Mouse (Mus musculus): ENCODE data around the gene Cyp2d11. TPM values are rescaled to one million over a fixed set of nuclear protein-coding genes. Genes with fewer than 3 reads are reported as not detected.
"Not testable (repeated sequence)": the region's sequence is repeated elsewhere in the genome, so short reads cannot be mapped to it uniquely, and the experiment has no call there.

Cyp2d11 gene
- polyA plus RNA-seq (2016; fragmentation: Nextera tagmentation; extraction: Ambion mirVana) = not detected in 2 replicates

- not testable (repeated sequence) for H3K4me3 ChIP-seq; DNase-seq (ENCODE audit: low spot score); H3K27ac ChIP-seq; H3K36me3 ChIP-seq; H3K27me3 ChIP-seq (ENCODE audit: low read depth, poor library complexity, severe bottlenecking); H3K9me3 ChIP-seq (replicated peaks); H3K4me1 ChIP-seq
- 77% methylated on average over 2 of the region's 2 CpGs for WGBS
Observed at GRCm38 (mm10) chr15:82393922-82394321, at the start of gene Cyp2d11. Gene Cyp2d11 (minus strand): TSS chr15:82394022.

- Histone ChIP-seq H3K36me3 (no peaks in the 10 kb centered on the region), H3K4me3 (no peak overlapping the region), H3K9me3 (replicated peaks) (peaks cover 3% of the 10 kb centered on the region; the same call in 1 of the 2 replicates), H3K27ac (no peak overlapping the region), H3K4me1 (no peaks in the 10 kb centered on the region), H3K27me3 (ENCODE audit: low read depth, poor library complexity, severe bottlenecking) (no peaks in the 10 kb centered on the region)
- DNase-seq (ENCODE audit: low spot score) = no peak
- 74% methylated on average over 5 of the region's 5 CpGs for WGBS
Observed at GRCm38 (mm10) chr15:82437975-82438617, 44.3 kb upstream of the Cyp2d11 start.

DNA sequence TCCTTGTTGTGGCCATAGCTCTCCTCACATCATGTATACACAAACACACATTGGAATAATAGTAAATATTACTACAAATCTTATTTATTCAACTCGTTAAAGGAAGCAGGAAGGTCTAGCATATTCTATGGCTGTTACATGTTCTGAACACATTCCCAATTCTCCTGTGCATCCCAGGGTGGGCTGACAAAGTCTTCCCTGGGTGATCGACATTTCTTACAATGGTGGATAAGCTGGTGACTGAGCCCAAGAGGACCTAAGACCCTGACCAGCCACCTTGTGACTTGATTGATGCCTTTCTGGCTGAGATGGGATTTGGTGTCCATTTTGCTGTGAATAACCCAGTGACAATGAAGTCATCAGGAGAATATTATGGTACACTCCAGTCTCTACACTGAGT is 41.8 kb upstream of the Cyp2d11 start:
- DNase-seq (ENCODE audit: low spot score) = no peak
- no peaks in the 10 kb centered on the region for H3K27me3 ChIP-seq (ENCODE audit: low read depth, poor library complexity, severe bottlenecking)
- no peaks in the 10 kb centered on the region for H3K36me3 ChIP-seq
- H3K9me3 ChIP-seq (replicated peaks) = peaks cover 3% of the 10 kb centered on the region; the same call in 1 of the 2 replicates
- no peak overlapping the region for H3K4me3 ChIP-seq
- no peaks in the 10 kb centered on the region for H3K4me1 ChIP-seq
- H3K27ac ChIP-seq = no peak overlapping the region
- 92% methylated on average over 2 of the region's 2 CpGs for WGBS

DNA sequence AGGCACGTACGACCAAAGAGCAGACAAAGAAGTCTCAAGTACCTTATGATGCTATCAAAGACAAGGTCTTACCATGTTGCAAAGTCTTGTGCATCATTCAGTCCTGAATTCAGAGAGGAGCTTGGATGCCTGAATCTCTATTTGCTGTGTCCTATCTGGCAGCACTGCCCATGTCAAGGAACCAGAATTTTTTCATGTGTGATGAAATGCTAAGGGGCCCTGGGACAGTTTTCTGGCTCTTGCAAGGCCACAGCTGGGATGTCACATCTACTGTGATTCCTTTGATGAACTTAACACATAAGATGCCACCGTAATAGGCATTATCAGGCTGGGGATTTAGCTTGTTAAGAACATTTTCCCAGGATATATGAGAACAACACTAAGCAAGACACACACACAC is 41.2 kb upstream of the Cyp2d11 start:
- H3K4me3 ChIP-seq = no peak overlapping the region
- no peaks in the 10 kb centered on the region for H3K36me3 ChIP-seq
- no peak for DNase-seq (ENCODE audit: low spot score)
- no peak overlapping the region for H3K27ac ChIP-seq
- no peaks in the 10 kb centered on the region for H3K27me3 ChIP-seq (ENCODE audit: low read depth, poor library complexity, severe bottlenecking)
- peaks cover 3% of the 10 kb centered on the region; the same call in 1 of the 2 replicates for H3K9me3 ChIP-seq (replicated peaks)
- 90% methylated on average over 3 of the region's 3 CpGs for WGBS
- H3K4me1 ChIP-seq = no peaks in the 10 kb centered on the region

DNA sequence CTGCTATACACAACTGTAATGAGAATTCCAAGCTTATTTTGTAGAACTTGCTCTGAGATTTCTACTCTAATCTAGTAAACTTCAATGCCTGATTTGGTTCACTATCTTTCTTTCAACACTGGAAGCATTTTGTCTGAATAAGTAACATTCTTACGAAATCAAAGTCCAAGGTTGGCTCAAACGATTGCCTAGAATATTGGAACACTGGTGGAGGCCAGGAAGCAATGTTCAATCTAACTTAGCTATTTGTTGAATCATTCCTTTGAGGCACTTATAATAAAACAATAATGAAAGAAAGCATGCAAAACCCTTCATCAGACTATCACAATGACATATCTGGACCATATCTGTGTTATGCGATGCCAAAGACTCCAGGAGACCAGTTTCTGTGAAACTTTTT is 40.7 kb upstream of the Cyp2d11 start:
- H3K27ac ChIP-seq = no peak overlapping the region
- peaks cover 3% of the 10 kb centered on the region; the same call in 1 of the 2 replicates for H3K9me3 ChIP-seq (replicated peaks)
- no peaks in the 10 kb centered on the region for H3K27me3 ChIP-seq (ENCODE audit: low read depth, poor library complexity, severe bottlenecking)
- no peaks in the 10 kb centered on the region for H3K4me1 ChIP-seq
- 93% methylated on average over 3 of the region's 3 CpGs for WGBS
- no peaks in the 10 kb centered on the region for H3K36me3 ChIP-seq
- H3K4me3 ChIP-seq = no peak overlapping the region
- no peak for DNase-seq (ENCODE audit: low spot score)

- no peaks in the 10 kb centered on the region for H3K4me1 ChIP-seq
- H3K36me3 ChIP-seq = no peaks in the 10 kb centered on the region
- H3K27ac ChIP-seq = no peak overlapping the region
- H3K4me3 ChIP-seq = no peak overlapping the region
- 97% methylated on average over 3 of the region's 3 CpGs for WGBS
- DNase-seq (ENCODE audit: low spot score) = no peak
- H3K27me3 ChIP-seq (ENCODE audit: low read depth, poor library complexity, severe bottlenecking) = no peaks in the 10 kb centered on the region
- H3K9me3 ChIP-seq (replicated peaks) = peaks cover 3% of the 10 kb centered on the region; the same call in 1 of the 2 replicates
Observed at GRCm38 (mm10) chr15:82433621-82434020, 39.8 kb upstream of the Cyp2d11 start.

DNA sequence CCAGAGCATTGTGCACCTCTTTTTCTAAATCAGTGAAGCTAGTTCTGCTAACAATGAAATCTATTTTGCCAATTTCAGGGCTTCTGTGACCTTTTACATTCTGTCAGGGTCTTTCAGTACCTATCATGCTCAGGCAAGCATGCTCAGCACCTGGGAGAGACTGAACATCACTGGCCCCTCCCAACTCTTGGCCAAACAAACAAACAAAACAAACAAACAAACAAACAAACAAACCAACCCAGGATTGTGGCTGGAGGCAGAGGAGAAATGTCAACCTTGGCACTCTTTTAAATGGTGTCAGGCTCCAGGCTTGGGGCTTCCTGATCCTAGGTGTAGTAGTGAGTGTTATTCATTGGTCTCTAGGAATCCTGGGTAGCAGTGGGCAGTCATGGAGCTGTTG is 39.3 kb upstream of the Cyp2d11 start, which contains the start of gene Cyp2d9:
Gene Cyp2d9 (plus strand): TSS at position 301 of the 400 bp plus-strand sequence.
- H3K27ac ChIP-seq = no peak within 1 kb of the TSS
- H3K9me3 ChIP-seq (replicated peaks) = peaks cover 3% of the 10 kb centered on the region; the same call in 1 of the 2 replicates
- no peaks in the 10 kb centered on the region for H3K4me1 ChIP-seq
- no peak within 1 kb of the TSS for H3K4me3 ChIP-seq
- no peaks in the 10 kb centered on the region for H3K27me3 ChIP-seq (ENCODE audit: low read depth, poor library complexity, severe bottlenecking)
- no peaks in the 10 kb centered on the region for H3K36me3 ChIP-seq
- no peak for DNase-seq (ENCODE audit: low spot score)

DNA sequence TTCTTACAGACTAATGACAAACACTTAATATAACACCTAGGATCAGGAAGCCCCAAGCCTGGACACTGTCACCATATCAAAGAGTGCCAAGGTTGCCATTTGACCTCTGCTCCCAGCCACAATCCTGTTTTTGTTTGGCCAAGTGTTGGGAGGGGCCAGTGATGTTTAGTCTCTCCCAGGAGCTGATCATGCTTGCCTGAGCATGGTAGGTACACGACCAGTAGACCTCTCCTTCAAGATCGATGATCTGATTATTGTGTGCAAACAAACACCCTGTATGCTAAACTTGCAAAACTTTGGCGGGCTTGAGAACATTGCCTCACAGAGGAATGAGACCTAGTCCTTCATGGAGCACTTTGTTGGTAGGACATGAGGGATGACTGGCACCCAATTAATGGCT is 29.6 kb upstream of the Cyp2d11 start:
- 84% methylated on average over 3 of the region's 3 CpGs for WGBS
- H3K27ac ChIP-seq = no peak overlapping the region
- H3K4me1 ChIP-seq = no peaks in the 10 kb centered on the region
- no peaks in the 10 kb centered on the region for H3K36me3 ChIP-seq
- DNase-seq (ENCODE audit: low spot score) = no peak
- H3K27me3 ChIP-seq (ENCODE audit: low read depth, poor library complexity, severe bottlenecking) = no peaks in the 10 kb centered on the region
- no peaks in the 10 kb centered on the region for H3K9me3 ChIP-seq (replicated peaks)
- H3K4me3 ChIP-seq = no peak overlapping the region

DNA sequence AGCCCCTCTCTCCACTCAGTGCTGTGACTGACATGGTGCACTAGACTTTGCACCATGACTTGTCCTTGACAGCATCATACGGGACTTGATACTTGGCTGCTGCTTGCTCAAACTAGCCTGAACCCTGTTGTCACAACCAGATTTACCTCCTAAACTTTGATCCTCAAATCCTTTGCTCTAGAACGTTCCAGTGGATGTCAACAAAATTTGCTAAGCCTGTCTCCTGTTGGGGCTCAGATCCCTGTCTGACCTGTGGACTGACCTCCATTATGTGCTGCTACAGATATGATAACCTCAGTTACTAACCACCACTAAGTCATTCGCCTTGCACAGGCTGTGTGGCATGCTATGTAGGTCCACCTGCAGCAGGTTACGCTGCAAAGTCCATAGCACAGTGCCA is 29.1 kb upstream of the Cyp2d11 start:
- no peak overlapping the region for H3K4me3 ChIP-seq
- WGBS = 80% methylated on average over 4 of the region's 4 CpGs
- DNase-seq (ENCODE audit: low spot score) = no peak
- H3K9me3 ChIP-seq (replicated peaks) = no peaks in the 10 kb centered on the region
- no peaks in the 10 kb centered on the region for H3K27me3 ChIP-seq (ENCODE audit: low read depth, poor library complexity, severe bottlenecking)
- H3K36me3 ChIP-seq = no peaks in the 10 kb centered on the region
- H3K4me1 ChIP-seq = no peaks in the 10 kb centered on the region
- no peak overlapping the region for H3K27ac ChIP-seq

GRCm38 (mm10) chr15:82418616-82419015 is 24.8 kb upstream of the Cyp2d11 start:
- DNase-seq (ENCODE audit: low spot score) = no peak
- 86% methylated on average over 1 of the region's 1 CpGs for WGBS

DNA sequence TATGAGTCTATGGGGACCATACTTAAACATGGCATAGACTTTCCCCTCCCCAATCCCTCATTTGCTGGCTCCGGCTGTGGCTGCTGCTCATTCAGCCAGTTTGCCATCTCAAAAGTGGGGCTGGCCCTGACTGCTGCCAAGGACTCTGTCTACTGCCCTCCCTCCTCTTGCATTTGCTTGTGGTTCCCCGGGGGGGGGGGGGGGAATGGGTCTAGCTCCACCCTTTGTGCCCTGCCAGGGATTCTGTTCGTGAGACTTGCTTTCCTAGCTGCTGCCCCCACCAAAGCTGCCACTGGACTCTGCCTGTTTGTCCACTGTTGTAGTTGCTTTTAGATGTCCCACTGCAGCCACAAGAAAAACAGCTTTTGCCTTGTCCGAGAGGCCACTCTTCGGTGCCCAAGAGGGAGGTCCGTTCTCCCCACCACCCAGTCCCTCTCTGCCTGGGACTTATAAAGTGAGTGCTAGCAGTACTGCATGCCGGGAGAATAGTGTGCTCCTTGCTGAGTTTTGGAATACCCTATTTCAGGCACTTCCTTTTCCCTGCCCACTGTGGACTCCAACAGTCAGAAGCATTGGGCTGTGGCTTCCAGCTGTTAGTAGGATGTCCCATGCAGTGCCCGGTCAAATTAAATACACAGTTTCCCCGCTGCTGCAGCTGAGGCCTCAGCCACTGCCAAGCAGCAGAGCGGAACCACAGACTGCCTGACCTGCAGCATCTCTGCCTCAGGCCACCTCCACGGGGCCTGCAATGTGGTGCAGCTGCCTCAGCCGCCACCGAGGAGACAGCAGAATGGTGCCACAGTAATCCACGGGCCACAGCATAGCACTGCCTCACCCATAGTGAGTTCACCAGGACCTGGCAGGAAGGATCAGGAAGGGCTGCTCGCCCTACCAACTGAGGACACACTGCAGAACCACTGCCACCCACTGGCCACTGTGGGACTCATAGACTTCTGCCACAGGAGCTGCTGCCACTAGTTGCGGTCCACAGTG is 23.3 kb upstream of the Cyp2d11 start:
- Histone ChIP-seq H3K9me3 (replicated peaks) (no peaks in the 10 kb centered on the region), H3K4me3 (no peak overlapping the region), H3K36me3 (no peaks in the 10 kb centered on the region), H3K4me1 (peaks cover 9% of the 10 kb centered on the region), H3K27me3 (ENCODE audit: low read depth, poor library complexity, severe bottlenecking) (no peaks in the 10 kb centered on the region), H3K27ac (peak overlapping the region; percentile 51; the same call in 1 of the 2 replicates)
- 39% methylated on average over 16 of the region's 16 CpGs for WGBS
- peak; percentile 48 for DNase-seq (ENCODE audit: low spot score)

More at GRCm38 (mm10) chr15:82418616-82419015, 24.8 kb upstream of the Cyp2d11 start:
- H3K36me3 ChIP-seq = no peaks in the 10 kb centered on the region
- H3K4me3 ChIP-seq = no peak overlapping the region
- H3K4me1 ChIP-seq = peaks cover 9% of the 10 kb centered on the region
- H3K9me3 ChIP-seq (replicated peaks) = no peaks in the 10 kb centered on the region
- H3K27ac ChIP-seq = no peak overlapping the region
- H3K27me3 ChIP-seq (ENCODE audit: low read depth, poor library complexity, severe bottlenecking) = no peaks in the 10 kb centered on the region

GRCm38 (mm10) chr15:82407536-82407935 is 13.7 kb upstream of the Cyp2d11 start:
- no peak overlapping the region for H3K4me3 ChIP-seq
- H3K27ac ChIP-seq = no peak overlapping the region
- H3K27me3 ChIP-seq (ENCODE audit: low read depth, poor library complexity, severe bottlenecking) = no peaks in the 10 kb centered on the region
- WGBS = 81% methylated on average over 4 of the region's 4 CpGs
- no peaks in the 10 kb centered on the region for H3K36me3 ChIP-seq
- H3K4me1 ChIP-seq = no peaks in the 10 kb centered on the region
- DNase-seq (ENCODE audit: low spot score) = peak; percentile 22
- H3K9me3 ChIP-seq (replicated peaks) = no peaks in the 10 kb centered on the region

- Histone ChIP-seq H3K9me3 (replicated peaks) (no peaks in the 10 kb centered on the region), H3K4me3 (no peak within 1 kb of the TSS), H3K36me3 (no peaks in the 10 kb centered on the region), H3K27me3 (ENCODE audit: low read depth, poor library complexity, severe bottlenecking) (no peaks in the 10 kb centered on the region), H3K4me1 (no peaks in the 10 kb centered on the region), H3K27ac (no peak within 1 kb of the TSS)
- peak; percentile 6 for DNase-seq (ENCODE audit: low spot score)
- WGBS = 95% methylated on average over 6 of the region's 6 CpGs
Observed at GRCm38 (mm10) chr15:82406981-82407380, 13.2 kb upstream of the Cyp2d11 start, which contains the start of gene Cyp2d10. Gene Cyp2d10 (minus strand): TSS chr15:82407195.
